Mouse (Mus musculus): ENCODE results near the gene Klhl30. TPM values are rescaled to one million over a fixed set of nuclear protein-coding genes. Genes with fewer than 3 reads are reported as not detected.

The Klhl30 gene
- under 1 TPM; 0.04 to 0.57 TPM for polyA plus RNA-seq (2012; fragmentation: generic; extraction: Trizol)

DNA sequence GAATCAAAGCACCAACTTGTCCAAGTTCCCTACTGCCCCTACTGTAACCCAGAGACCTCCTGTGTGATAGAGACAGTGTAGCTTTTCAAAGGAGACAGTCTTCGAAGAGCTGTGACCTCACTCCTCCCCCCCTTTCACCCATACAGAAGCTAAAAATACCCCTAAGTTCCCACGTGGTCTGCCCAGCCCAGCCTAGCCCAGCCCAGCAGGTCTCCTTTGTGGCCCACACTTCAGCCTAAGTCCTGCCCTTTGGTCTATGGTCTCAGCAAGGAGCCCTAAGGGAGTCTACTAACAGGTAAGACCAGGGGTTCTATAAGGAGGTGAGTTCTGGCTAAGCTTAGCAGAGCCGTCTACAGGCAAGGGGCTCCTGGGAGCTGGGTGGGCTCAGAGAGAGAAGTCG, at the start of gene Klhl30:
Gene Klhl30 (plus strand): TSS at position 176 of the 400 bp plus-strand sequence.

DNA sequence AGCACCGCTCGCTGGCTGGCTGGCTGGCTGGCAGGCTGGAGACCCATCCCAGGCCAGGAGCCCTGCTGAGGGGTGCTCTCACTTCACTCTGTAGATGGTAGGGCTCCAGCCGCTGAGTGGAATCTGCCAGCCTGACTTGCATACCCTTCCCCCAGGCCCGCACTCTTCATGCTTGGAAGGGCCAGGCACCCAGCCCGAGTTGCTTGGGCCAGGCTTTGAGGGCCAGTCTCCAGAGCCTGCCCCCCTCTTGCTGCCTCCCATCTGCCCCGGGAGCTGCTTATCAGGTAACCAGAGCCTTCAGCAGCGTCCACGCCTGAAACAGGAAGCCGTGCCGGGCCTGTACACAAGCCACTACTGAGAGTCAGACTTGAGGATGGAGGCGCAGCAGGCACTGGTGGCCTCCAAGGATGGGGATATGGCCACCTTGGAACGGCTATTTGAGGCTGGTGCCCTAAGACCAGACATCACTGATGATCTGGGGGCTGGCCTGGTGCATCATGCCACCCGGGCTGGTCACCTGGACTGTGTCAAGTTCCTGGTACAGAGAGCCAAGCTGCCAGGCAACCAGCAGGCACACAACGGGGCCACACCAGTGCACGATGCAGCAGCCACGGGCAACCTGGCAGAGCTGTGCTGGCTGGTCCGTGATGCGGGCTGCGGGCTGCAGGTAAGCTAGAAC, 28.9 kb upstream of the Klhl30 start, which contains the start of gene Espnl:
Gene Espnl (plus strand): TSS at position 316 of the 679 bp plus-strand sequence.

DNA sequence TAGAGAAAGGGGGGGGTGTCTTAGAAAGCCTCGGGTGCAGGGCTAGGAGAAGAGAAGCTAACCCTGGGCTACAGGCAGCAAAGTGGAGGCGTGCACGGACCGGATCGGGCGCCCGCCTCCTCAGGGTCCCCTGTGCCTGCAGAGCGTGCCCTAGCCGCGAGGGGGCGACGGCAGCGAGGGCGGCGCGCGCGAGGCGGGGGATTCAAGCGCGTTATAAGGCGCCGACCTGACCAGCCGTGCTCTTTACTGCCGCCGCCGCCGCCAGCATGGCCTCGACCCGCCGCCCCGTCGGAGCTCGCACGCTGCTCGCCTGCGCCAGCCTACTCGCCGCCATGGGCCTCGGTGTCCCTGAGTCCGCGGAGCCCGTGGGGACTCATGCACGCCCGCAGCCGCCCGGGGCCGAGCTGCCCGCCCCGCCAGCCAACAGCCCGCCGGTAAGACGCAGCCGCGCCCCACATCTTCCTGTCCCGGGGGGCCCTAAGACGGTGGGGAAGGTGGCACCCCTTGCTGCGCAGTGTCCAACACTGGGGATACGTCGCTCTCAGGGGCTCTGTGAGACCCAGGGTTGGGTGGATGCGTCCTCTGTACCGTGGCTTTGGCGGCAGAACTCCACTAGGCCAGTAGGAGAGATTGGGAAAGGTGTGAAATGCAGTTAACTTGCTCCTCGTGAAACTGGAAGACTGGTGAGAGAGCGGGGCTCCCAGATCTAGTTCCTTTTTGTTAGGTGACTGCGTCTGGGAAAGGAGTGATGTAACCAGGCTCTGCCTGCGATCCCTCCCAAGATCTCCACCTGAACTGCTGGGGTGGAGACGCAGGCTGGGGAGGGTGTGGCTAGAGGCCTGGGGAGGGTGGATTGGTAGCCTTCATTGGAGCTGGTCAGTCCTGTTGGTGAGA, 15.6 kb downstream of the Klhl30 start, which contains the start of gene Erfe:
Gene Erfe (plus strand): TSS at position 216 of the 894 bp plus-strand sequence.

DNA sequence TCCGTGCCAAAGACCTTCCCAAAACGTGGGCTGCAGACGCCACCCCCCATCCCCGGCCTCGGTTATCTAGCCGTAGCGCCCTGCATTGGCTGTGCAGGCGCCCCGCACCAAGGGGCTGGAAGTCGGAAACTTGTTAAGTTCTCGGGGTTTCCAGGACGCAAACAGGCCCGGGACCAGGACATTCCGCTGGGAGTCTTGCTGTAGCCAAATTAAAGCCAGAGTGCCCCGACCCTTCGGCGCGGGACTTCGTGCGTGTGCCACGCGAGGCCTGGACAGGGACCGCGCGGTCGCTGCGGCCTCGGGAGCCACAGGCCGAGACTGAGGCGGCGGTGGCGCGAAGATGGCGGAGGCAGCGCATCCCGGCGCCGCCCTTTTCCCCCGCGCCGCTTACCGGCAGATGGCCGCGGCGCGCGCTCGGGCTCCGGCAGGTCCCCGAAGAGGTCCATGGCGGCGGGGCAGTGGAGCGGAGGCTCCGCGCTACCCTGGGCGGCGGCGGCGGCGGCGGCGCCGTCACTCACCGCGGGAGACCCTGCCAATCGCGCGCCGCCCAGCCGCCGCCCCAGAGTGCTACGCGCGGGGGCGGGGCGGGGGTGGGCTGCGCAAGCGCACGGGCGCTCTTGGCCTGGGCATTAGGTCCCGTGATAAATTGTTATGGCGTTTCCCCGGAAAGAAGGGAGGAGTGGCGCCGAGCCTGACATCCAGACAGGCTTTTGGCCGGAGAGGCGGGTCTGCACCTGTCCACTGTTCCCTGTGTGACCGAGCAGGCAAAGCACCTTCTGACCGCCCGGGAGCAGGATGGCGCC, 47.6 kb downstream of the Klhl30 start, which contains the start of gene Ilkap:
Gene Ilkap (minus strand): TSS at position 556 of the 803 bp plus-strand sequence.

Other genes with a start within 250 kb of the Klhl30 start
- not detected for gene Rbm44, start 205.9 kb upstream of the Klhl30 start, polyA plus RNA-seq (2012; fragmentation: generic; extraction: Trizol)
- gene Ramp1, start 171.2 kb upstream of the Klhl30 start, polyA plus RNA-seq (2012; fragmentation: generic; extraction: Trizol): under 1 TPM in 1 of 2 experiments, not detected in 1; 0.02 TPM
- 10 to 100 TPM; 12.7 to 24.1 TPM for gene Ube2f, start 100.7 kb upstream of the Klhl30 start, polyA plus RNA-seq (2012; fragmentation: generic; extraction: Trizol)
- gene Scly, start 52.7 kb upstream of the Klhl30 start, polyA plus RNA-seq (2012; fragmentation: generic; extraction: Trizol): 10 to 100 TPM in 1 of 2 experiments, 1 to 10 TPM in 1; 8.1 to 11.2 TPM
- gene Espnl, start 28.9 kb upstream of the Klhl30 start, polyA plus RNA-seq (2012; fragmentation: generic; extraction: Trizol): under 1 TPM; 0.02 to 0.33 TPM
- under 1 TPM in 1 of 2 experiments, not detected in 1; 0.07 TPM for gene Erfe, start 15.4 kb downstream of the Klhl30 start, polyA plus RNA-seq (2012; fragmentation: generic; extraction: Trizol)
- 10 to 100 TPM; 47.7 to 64.5 TPM for gene Ilkap, start 47.8 kb downstream of the Klhl30 start, polyA plus RNA-seq (2012; fragmentation: generic; extraction: Trizol)
- gene Hes6, start 63.0 kb downstream of the Klhl30 start, polyA plus RNA-seq (2012; fragmentation: generic; extraction: Trizol): 10 to 100 TPM; 29.4 to 52.4 TPM
- 1 to 10 TPM in 1 of 2 experiments, under 1 TPM in 1; 0.07 to 2.8 TPM for gene Per2, start 108.3 kb downstream of the Klhl30 start, polyA plus RNA-seq (2012; fragmentation: generic; extraction: Trizol)
- gene Traf3ip1, start 143.6 kb downstream of the Klhl30 start, polyA plus RNA-seq (2012; fragmentation: generic; extraction: Trizol): 1 to 10 TPM; 1.4 to 4.3 TPM
- gene Asb1, start 189.5 kb downstream of the Klhl30 start, polyA plus RNA-seq (2012; fragmentation: generic; extraction: Trizol): 1 to 10 TPM; 5.1 to 7.5 TPM